In the genomic region with DNA sequence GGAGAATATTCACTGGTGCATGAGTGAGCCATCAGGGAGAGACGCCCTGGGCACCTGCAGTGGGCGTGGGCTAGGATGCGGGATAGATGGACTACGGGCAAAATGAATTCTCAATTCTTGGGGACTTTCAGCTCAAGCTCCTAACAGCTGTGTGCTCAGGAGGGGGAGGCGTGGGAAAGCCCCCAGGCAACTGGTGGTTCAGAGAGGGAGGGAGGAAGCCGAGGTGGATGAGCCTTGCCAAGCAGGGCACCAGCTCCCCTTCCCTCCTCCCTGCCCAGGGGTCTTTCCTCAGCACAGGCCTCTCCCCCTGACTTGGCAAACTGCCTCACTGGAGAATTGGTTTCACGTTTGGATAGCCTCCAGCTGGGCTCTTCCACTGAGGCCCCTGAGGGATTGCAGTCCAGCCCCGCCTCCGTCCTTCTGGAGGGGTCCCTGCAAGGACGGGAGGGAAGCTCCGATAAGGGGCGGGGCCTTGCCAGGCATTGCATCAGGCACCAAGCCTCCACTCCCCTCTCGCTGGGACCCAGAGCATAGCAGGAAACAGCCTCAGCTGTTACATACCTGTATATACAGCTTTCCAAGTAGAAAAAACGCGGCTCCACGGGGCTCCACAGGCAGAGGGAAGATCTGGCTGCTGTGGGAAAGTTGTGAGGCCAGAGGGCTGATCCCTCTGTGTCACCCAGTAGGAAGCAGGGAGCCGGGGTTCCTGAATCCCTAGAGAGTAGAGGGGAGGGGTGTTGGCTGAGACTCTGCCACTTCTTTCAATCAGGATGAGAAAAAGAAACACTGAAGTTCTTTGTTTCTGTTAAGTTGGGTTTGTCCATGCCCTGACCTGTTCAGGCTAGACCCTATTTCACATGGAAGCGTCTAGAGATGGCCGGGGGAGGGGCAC, we compare ENCODE assay signal across 8 mouse cellular contexts. TPM values are rescaled to one million over a fixed set of nuclear protein-coding genes. Genes with fewer than 3 reads are reported as not detected.
A peak's percentile ranks its signal among the peaks of the same experiment; 100 is the strongest.
DNase-seq lines count a peak whose midpoint lies in the region; ATAC-seq and TF ChIP-seq lines count a peak whose summit lies in the region.

No protein-coding gene starts in this region.

- ATAC-seq in granulocyte monocyte progenitor cell, adult 5-6 weeks (replicated peaks; ENCODE audit: poor library complexity, severe bottlenecking): peak; percentile 83
- peak; percentile 78 for ATAC-seq in limb, embryonic 11.5 days (ENCODE audit: insufficient number of reproducible peaks, low FRiP score, low TSS enrichment, low read depth)
- peak; percentile 85 for ATAC-seq in neural tube, embryonic 11.5 days (ENCODE audit: insufficient read depth, low FRiP score, low TSS enrichment)

- H3K9ac ChIP-seq in limb, embryonic 11.5 days (ENCODE audit: low read length): no peak overlapping the region
- H3K9ac ChIP-seq in neural tube, embryonic 11.5 days (ENCODE audit: low read length): no peak overlapping the region

- no peak overlapping the region for H3K4me3 ChIP-seq in spleen, adult 2 months (ENCODE audit: extremely low read depth, insufficient read depth, insufficient read length)
- no peak overlapping the region for H3K4me3 ChIP-seq in limb, embryonic 11.5 days (ENCODE audit: low read depth, low read length)
- H3K4me3 ChIP-seq in neural tube, embryonic 11.5 days (ENCODE audit: low read depth, low read length): no peak overlapping the region

- no peak for TF ChIP-seq CTCF in spleen, adult 2 months (IDR thresholded peaks at IDR 0.05; ENCODE audit: extremely low read depth, insufficient read depth, insufficient read length, insufficient replicate concordance)

- TF ChIP-seq POLR2A in spleen, adult 2 months (IDR thresholded peaks at IDR 0.05; ENCODE audit: low read depth, low read length): no peak

- peaks cover 42% of the 10 kb centered on the region; the same call in 1 of the 2 replicates for H3K4me1 ChIP-seq in spleen, adult 2 months (ENCODE audit: control insufficient read depth, insufficient read depth, insufficient read length)
- peaks cover 22% of the 10 kb centered on the region for H3K4me1 ChIP-seq in limb, embryonic 11.5 days (ENCODE audit: control insufficient read depth, insufficient read depth, low read length)
- peaks cover 29% of the 10 kb centered on the region for H3K4me1 ChIP-seq in neural tube, embryonic 11.5 days (ENCODE audit: control insufficient read depth, insufficient read depth, low read length)

- no peaks in the 10 kb centered on the region for H3K27me3 ChIP-seq in spleen, adult 2 months (ENCODE audit: control insufficient read depth, insufficient read depth, low read length)
- 0 out of 2 replicates have a peak, but pooled peaks cover 2% of the 10 kb centered on the region for H3K27me3 ChIP-seq in limb, embryonic 11.5 days (ENCODE audit: control insufficient read depth, insufficient read depth, low read length)
- H3K27me3 ChIP-seq in neural tube, embryonic 11.5 days (ENCODE audit: control insufficient read depth, insufficient read depth, low read length): no peaks in the 10 kb centered on the region

- peak; percentile 62 for DNase-seq in adrenal gland, postnatal 10 days
- DNase-seq in adrenal gland, adult 8-10 months: no peak
- DNase-seq in spleen, adult 2 months (ENCODE audit: low read depth in 1 of 2, low spot score in 2 of 2): no peak
- no peak for DNase-seq in spleen, adult 12 weeks (ENCODE audit: low spot score)
- DNase-seq in limb, embryonic 11.5 days (ENCODE audit: low spot score): peak; percentile 69
- peak; percentile 85 for DNase-seq in neural tube, embryonic 11.5 days (ENCODE audit: low spot score)
- DNase-seq in urinary bladder, adult 2 months (ENCODE audit: low spot score): no peak

- H3K4me2 ChIP-seq in limb, embryonic 11.5 days (ENCODE audit: low read depth, severe bottlenecking): peak overlapping the region; percentile 5; the same call in 1 of the 2 replicates
- peak overlapping the region; percentile 16 for H3K4me2 ChIP-seq in neural tube, embryonic 11.5 days (ENCODE audit: low read depth)

- 23% methylated on average over 19 of the region's 19 CpGs for WGBS in spleen, adult 2 months
- 13% methylated on average over 19 of the region's 19 CpGs for WGBS in limb, embryonic 11.5 days
- WGBS in neural tube, embryonic 11.5 days: 6% methylated on average over 19 of the region's 19 CpGs

- H3K36me3 ChIP-seq in spleen, adult 2 months (ENCODE audit: control insufficient read depth, insufficient read depth, low read length): peaks cover 10% of the 10 kb centered on the region
- no peaks in the 10 kb centered on the region for H3K36me3 ChIP-seq in limb, embryonic 11.5 days (ENCODE audit: control insufficient read depth, insufficient read depth, low read length)
- H3K36me3 ChIP-seq in neural tube, embryonic 11.5 days (ENCODE audit: control insufficient read depth, insufficient read depth, low read length): no peaks in the 10 kb centered on the region

- no peaks in the 10 kb centered on the region for H3K9me3 ChIP-seq in limb, embryonic 11.5 days (ENCODE audit: control insufficient read depth, low read length)
- H3K9me3 ChIP-seq in neural tube, embryonic 11.5 days (ENCODE audit: control insufficient read depth, low read length): no peaks in the 10 kb centered on the region

- H3K27ac ChIP-seq in spleen, adult 2 months (ENCODE audit: insufficient read depth, low read length): peak overlapping the region; percentile 44
- H3K27ac ChIP-seq in limb, embryonic 11.5 days (replicated peaks; ENCODE audit: low read depth, low read length): no peak overlapping the region; the same call in 1 of the 2 replicates
- H3K27ac ChIP-seq in neural tube, embryonic 11.5 days (ENCODE audit: low read depth, low read length): peak overlapping the region; percentile 71; the same call in 1 of the 2 replicates

RNA-seq across cellular contexts. Expression of a gene that starts 25.3 kb away (rescaled TPM):
- 1 to 10 TPM; 2.8 to 3.0 TPM for total RNA-seq in adrenal gland, postnatal 10 days (2021)
- under 1 TPM; 0.70 to 1.00 (median 0.91) TPM for total RNA-seq in adrenal gland, adult 8-10 months (2022)
- polyA plus RNA-seq in spleen, adult 2 months (2012; rRNA removed): 89.3 and 105 TPM in 2 replicates
- total RNA-seq in granulocyte monocyte progenitor cell, adult 5-6 weeks (2014; fragmentation: Nextera tagmentation): not detected in 2 replicates
- not detected in 2 replicates for total RNA-seq in granulocyte monocyte progenitor cell, adult 5-6 weeks (2017)
- 1.3 and 2.0 TPM in 2 replicates for polyA plus RNA-seq in limb, embryonic 11.5 days (2014; fragmentation: Nextera tagmentation; extraction: Ambion mirVana)
- polyA plus RNA-seq in neural tube, embryonic 11.5 days (2014; fragmentation: Nextera tagmentation; extraction: Ambion mirVana): 1.6 and 1.7 TPM in 2 replicates
- polyA plus RNA-seq in urinary bladder, adult 2 months (2012; rRNA removed): 0.58 and 0.77 TPM in 2 replicates

Comparison
In these comparisons a context has a peak if more than half of its experiments do, and no peak if none do; other contexts are left out.
1. DNase-seq: peak in adrenal gland, postnatal 10 days (single experiment), limb, embryonic 11.5 days (single experiment) and neural tube, embryonic 11.5 days (single experiment); none in adrenal gland, adult 8-10 months (single experiment), spleen, adult 2 months (0 of 2), spleen, adult 12 weeks (single experiment) and urinary bladder, adult 2 months (single experiment).
2. RNA of a gene that starts 25.3 kb away (polyA plus RNA-seq): 89.3 to 105 TPM in spleen, adult 2 months; 1.6 to 1.7 TPM in neural tube, embryonic 11.5 days, 1.3 to 2.0 TPM in limb, embryonic 11.5 days and 0.58 to 0.77 TPM in urinary bladder, adult 2 months; every median in the first group is over 10 times any median in the second.
3. Peak in every context shown above with its lines, with median percentiles within 50 percentile points of each other: ATAC-seq.